Mouse (Mus musculus) 3T3-L1 (cell line): ENCODE data around the gene BC029722.

ENCODE experiments used
- DNase-seq: peaks from one replicate; pipeline ENCODE4 v3.0.0-alpha.2; 2015; ENCODE audit warnings: low read depth, low spot score

Gene BC029722

DNA sequence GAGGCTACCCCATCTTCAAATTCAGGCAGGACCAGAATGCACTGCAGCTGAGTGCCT is at the start of gene BC029722:
Gene BC029722 (minus strand): TSS at position 35 of the 57 bp plus-strand sequence.
- no peak for DNase-seq

DNA sequence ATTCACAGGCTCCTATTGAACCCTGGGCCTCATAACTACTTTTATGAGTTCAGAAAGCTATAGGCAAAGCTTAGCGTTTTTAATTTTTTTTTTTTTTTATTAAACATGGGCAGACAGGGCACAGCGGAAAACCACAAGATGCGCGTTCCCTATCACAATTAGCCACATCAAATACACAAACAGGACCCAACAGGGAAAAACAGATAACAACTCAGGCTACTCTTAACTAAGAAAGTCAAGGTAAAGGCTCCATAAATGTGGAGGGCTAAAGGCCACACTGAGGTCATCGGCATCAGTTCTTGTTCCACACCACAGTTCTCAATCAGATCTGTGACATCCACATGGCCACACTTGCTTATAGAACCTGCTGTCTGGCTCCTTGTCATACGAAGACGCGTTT is 49.1 kb upstream of the BC029722 start:
- DNase-seq: no peak

DNA sequence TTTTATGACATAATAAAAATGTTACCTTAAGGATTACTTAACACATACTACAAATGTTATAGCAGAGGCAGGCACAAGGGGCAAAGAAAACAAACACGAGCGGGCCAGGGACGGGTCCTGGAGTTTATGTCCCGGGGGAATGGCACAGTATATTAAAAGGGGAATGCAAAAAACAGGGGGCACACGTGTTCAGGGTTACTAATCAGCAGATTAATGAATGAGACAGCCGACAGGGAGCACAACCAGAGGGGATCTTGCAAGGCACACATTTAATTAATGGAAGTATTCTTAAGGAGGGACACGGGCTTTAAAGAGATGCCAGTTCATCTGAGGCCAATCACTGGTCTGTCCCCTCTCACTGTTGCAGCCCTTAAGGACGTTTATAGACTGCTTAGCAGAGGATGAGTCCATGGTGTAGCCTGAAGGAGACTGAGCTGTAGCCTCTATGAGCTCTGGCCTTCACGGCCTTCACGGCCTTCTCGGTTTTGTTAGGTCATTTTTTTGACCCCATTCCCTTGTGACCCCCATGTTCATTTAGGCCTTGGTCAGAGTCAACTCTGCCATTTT is 44.2 kb upstream of the BC029722 start:
- DNase-seq: no peak

DNA sequence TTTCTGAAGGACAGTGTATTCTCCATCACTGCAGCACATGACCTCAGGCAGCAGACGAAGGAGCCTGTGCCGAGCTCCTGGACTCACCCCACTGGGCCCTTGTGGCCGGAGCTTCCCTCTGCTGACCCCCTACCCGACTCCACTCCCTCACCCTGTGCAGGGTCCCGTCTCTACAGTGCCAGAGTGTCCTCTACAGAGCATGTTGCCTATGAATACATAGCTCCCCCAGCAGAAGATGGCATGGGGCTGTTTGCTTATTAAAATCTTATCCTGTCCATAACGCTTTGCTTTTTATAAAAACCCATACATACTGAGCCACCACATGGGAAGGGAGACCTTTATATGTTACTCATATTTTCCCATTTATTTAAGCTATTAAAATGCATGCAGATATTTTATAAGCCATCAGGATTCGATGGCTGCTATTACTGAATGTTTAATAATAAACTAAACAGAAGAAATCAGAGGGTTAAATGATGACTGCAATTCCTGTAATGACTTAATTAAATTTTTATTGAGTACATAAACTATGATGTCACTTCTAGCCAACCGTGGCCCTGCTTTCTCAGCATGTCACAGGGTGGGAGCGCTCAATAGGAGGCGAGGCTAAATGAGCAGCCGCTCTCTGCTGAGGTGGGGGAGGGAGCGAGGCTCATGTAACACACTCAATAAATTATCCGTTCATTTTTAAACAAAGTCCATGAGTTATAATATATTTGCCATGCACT is 43.5 kb upstream of the BC029722 start:
- no peak for DNase-seq

DNA sequence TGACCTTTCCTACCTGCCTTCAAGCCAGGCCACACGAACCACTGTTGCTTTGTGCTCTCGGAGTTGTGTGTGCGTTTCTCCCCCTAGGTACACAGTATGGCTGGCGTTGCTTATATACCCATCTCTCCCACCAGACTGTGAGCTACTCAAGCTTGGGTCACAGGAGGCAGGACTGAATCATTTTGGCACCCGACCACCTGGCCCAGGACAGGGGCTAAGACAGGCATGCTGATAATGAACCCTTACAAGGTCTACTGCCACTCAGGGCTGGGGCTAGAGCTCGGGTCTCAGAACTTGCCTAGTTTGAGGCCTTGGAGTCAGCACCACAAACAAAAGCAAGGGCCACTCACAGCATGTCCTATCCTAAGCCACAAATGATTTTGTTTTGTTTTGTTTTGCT is 42.4 kb upstream of the BC029722 start:
- no peak for DNase-seq

DNA sequence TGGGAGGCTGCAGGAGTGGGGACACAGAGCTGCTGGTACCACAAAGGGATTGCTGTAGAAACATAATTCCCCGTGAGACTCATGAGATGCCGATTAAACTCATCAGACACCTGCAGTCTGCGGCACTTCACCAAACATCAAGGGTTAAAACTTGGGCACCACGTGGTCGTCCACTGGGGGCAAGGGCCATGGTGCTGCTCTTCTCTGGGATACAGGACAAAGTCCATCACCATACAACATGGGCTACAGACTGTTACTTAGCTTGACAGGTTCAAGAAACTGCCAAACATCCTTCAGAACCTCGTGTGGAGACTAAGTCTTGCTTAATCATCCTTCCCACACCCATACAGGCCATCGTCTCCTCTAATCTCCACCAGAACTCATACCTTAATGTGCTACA is 40.9 kb upstream of the BC029722 start:
- no peak for DNase-seq

DNA sequence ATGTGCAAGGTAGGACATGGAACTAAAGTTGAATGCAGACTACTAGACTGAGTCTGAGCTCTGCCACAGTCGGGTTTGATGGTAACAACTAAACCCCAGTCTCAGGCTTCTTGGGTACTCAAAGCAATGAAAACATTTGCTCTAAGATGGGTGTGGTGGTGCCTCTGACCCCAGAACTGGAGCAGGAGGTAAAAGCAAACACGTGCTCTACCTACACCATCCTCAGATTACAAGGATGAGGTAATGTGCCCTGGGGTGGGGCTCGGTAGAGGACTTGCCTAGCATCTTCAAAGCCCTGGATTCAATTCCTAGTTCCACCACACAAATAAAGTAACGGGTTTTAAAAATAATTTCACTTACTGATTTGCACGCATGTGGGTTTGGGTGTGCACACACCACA is 33.3 kb upstream of the BC029722 start:
- DNase-seq: no peak

DNA sequence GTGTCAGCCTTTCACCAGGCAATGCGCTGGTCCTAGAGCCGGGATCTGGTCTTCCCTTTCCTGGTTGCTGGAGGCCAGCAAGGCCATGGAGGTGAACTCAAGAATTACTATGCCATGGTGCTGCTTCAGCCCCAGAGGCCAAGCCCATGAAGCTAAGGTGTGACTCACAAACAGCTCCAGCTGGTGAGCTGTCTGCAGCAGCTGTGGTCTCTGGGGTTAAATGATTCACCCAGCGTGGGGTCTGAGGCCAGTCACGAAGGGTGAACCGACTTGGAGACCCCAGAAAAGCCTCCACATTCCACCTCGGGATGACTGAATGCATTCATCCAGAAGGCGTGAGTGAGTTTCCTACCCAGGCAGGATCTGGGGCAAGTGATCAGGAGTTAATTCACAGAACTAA is 30.9 kb upstream of the BC029722 start:
- peak; percentile 80 for DNase-seq

DNA sequence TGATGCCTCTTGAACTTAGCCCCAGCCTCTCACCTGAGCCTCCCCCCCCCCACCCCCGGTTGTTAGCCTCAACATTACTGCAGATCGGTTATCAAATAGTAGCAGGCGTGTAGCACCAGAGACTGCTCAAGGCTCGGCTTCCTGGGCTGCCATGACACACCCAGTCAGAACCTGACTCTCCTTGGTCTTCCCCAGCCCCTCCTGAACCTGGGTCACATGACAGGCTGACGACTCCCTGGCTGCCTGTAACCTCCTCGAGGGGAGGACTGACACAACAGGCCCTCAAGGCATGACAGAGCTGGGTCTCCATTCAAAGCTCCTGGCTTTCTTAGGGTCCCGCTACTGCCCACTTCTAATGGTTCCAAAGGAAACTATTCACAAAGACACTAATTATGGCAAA is 30.2 kb upstream of the BC029722 start:
- DNase-seq: no peak

DNA sequence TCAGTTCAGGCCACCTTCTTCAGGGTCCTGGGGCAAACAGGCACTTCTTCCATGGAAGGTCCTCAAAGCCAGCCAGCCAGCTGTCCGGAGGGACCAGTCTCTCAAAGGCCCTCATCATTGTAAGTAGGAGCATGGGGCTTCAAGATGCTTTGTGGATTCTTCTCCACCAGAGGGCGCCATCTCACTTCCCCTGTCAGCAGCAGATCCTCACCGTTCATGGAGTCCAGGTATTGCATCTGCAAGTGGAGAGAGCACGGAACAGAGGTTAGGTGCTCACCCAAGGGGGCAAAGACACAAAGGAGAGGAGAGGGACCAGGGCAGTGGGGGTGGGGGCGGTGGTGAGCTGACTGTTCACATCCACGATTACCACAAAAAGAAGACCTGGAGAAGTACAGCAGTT is 29.1 kb upstream of the BC029722 start:
- DNase-seq: peak; percentile 90

DNA sequence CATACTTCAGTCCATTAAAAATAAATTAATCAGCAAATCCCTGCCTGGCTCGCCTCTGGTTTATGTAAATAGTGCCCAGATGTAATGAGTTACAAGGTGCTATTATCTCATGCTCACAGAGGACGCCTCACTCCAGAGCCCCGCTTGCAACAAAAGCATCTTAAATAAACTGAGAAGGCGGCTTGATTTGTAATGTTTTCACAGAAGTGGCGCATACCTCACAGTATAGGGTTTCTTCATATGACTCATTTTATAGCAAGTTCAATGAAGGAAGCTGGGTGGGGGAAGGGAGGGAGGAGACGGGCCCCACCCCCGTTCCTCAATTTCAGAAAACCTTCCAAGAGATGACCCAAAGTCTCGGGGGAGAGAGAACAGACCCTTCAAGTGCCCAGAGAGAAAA is 27.7 kb upstream of the BC029722 start:
- DNase-seq: peak; percentile 20

DNA sequence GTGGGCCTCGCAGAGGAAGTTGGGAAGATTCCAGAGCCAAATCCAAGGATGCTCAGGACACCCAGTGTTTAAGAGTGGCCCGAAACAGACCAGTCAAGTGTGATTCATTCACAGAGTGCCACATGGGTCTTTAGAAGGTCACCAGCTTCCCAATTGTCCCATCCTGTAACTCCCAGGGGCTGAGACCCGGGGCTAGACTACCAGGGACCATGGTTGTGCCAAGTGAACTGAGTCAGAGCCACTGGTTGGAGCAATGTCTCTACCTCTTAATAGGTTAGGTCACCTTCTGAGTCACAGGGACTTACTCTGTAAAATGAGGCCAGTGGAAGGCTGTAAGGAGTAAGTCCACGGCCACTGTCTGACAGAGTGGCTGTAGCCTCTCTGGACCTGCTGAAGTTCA is 19.7 kb upstream of the BC029722 start:
- DNase-seq: no peak

DNA sequence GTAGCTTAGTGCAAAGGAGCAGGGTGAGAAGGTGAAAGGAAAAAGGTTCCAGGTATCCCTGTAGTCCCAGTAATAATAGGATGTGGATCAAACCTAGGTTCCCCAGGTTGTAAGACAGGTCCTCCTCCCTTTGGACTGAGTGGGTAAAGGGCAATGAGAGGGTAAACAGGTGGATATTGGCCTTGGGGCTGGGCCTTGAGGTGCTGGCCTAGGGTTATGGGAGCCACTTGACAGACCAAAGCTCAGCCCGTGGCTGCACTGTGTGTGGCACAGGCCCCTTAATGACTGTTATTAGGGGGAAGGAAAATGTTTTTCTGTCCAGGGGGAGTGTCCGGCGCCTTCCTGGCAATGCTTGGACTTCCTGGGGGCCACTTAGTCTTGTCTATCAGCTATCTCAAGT is 18.7 kb upstream of the BC029722 start:
- DNase-seq: no peak

DNA sequence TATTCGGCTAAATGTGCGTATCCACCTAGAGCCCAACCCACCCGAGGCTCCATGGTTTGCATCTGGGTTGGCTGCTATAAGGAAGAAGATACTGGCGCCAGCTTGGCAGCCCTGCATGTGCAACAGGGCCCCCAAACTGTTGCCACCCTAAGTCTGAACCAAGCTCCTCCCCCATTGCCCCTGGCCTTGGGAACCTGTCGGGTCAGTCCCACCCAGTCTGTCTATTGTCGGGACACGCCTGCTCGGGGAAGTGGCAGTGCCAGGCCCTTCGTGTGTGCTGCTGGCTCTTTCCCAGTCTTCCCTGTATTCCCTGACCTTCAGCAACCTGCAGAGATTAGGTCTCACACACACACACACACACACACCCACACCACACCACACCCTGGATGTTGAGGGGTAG is 15.5 kb upstream of the BC029722 start, which contains the start of gene Fam83c:
Gene Fam83c (minus strand): TSS at position 123 of the 400 bp plus-strand sequence.
- no peak for DNase-seq

DNA sequence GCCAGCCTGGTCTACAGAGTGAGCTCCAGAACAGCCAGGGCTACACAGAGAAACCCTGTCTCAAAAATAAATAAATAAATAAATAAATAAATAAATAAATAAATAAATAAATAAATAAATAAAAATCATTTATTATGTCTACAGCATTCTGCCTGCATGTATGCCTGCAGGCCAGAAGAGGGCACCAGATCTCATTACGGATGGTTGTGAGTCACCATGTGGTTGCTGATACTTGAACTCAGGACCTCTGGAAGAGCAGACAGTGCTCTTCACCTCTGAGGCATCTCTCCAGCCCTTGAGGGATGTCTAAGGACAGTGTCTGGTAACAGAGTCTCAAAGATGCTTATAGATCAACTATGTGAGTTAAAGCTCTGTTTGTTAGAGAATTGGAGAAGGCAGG is 12.9 kb upstream of the BC029722 start:
- DNase-seq: peak; percentile 37

DNA sequence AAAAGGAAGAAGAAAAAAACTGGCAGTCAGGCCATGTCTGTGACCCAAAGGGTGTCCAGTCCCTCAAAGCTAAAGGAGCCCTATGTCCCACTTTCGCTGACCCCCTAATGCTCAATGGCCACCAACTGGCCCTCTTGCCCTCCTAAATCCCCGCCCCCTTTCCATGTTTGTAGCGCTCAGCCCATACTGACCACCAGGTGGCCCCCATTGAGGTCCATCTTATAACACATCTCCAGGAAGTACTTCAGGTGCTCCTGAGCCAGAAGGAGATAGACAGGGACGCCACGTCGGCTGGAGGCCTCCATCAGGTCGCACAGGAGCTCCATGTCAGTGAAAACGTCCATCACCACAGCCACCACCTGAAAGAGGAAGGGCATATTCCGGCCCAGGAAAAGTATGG is 12.1 kb upstream of the BC029722 start:
- peak; percentile 75 for DNase-seq

DNA sequence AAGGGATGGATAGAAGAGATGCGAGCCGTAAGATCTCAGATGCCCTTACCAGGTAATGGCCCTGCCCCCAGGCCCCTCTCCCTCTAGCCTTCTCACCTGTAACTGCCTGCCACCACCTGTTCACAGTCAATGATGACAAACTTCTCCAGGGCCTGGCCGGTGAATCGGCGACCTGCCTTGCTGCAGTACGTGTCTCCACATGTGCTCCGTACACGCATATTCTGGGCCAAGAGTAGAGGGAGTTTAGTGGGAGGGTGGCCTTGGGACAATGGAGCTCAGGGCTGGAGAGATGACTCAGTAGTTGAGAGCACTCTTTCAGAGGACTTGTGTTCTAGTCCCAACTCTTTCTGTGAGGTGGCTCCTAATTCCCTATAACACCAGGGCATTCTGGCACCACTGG is 11.6 kb upstream of the BC029722 start:
- no peak for DNase-seq

DNA sequence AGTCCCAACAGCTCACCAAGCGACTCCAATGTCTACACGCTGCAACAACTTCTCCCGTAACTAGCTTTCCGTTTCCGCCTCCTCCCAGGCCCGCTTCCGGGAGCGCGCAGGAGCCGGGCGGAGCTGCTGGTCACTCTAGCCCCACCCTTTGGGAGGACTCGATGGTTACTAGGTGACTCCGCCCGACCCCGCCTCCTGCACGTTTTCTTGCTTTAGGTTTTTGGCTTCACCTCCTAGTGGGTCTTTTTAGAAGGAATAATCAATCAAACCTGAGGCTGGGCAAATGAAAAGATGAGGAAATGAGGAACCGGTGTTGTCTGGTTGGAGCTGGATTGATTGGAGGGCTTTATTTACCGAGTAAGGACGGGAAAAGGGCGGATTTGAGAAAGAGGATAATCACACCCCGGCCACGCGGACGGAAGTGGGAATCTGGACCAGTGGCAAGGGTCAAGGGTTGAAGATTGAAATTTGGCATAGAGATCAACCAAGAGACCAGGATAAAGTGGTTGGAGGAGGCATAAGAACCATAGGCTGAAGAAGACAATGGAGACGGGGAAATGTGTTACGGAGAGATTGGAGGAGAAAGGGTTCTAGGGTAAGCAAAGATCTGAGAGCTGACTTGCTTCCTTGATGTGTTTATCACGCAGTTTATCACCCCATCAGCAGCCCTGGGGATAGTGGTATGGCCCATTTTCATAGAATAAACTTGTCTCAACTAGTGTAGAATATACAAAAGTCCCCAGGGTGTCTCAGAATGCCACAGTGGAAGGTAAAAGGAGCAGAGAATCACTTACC is 7.6 kb upstream of the BC029722 start, which contains the start of gene Eif6:
Gene Eif6 (minus strand): TSS at position 296 of the 795 bp plus-strand sequence.
- DNase-seq: peak; percentile 96

DNA sequence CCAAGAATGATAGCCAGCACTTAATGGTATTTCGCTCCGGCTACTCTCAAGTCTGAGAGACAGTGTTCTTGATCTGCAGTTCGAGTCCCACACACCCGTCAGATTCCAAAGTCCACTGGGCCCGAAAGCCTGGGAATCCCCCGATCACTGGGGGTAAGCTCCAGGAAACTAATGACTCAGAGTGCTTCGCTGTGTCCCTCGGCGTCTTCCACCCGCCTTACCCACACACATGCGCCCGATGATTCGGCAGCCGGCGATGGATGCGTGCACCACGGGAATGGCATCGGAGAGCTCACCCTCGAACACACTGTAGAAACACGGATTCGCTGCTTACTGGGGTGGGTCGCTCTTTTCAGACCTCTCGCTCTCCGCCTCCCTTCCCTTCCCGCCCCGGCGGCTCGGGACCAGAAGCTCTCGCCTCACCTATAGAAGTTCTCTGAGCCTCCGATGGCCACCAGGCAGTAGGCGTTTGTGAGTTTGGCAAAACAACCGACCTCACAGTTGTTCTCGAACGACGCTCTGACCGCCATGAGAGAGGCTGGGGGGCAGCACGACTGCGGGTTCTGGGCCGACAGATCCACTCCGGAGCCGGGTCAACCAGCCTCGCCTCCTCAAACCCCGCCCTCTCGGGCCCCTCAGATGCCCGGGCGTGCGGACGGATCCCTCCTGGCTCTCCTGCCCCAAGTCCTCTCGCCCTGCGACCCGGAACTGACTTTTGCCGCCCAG is 6.8 kb upstream of the BC029722 start:
- peak; percentile 72 for DNase-seq

DNA sequence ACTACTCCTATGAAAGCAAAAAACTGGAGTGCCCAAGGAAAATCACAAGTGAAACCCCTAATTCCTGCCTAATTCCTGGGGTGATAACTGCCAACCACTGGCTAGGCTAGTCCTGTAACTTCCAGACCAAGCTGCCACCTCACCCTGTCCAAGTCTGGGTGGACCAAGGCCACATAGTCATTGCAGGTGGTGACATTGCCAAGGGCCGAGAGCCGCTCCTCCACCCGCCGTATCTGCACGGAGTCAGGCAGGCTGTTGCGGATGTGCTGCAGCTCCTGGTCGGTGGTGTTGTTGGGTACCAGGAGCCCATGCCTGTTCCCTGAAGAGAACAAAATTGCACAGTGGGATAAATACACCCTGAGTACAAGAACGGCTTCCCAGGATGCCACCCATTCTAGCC is 4.5 kb upstream of the BC029722 start:
- DNase-seq: no peak

DNA sequence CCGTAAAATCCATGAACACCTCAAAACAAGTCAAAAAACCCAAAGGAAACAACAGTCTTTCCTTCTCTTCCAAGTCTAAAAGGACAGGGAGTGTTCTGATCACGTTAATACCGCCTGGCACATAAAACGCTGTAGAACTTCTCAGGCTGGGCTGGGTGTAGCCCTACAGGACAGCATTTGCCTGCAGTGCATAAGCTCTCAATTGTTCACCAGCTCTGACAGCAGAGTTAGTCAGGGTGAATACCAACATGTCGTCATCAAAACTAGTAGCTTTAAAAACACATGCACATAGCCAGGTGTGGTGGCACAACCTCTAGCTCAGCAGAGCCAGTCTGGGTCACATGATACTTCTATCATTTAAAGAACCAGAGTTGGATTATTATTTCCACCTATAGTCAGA is 1.6 kb upstream of the BC029722 start:
- peak; percentile 60 for DNase-seq

DNA sequence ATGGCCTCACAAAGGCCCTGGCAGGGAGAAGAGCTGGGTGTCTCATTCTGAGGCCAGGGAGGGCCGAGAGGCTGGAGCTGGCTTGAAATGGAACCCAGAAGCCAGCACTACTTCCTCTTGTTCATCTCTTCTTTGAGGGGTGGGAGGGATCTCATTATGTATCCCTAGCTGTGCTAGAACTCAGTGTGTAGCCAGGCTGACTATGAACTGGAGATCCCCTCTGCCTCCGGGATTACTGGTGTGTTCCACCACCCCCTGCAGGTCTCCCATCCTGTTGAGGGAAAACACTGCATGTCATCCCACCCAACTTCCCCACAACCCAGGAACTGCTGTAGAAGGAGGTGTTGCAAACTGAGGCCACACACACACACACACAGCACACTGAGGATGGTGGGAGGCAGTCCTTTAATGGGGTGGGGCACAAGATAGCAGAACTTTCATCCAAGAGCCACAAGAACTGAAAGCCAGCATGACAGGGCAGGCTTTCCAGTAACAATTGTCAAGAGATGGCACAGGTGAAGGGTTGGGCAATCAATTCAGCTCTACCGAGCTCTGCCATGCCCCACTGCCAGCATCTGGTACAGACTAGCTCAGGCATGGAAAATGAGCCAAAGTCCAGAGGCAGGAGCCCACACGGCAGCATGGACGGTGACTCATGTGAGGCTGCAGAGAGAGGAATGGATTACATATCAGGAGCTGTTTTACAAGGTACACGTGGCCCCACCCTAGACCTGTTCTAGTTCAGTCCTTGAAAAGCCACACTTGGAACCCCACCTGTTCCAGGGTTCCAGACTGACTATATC is 424 bp upstream of the BC029722 start:
- peak; percentile 87 for DNase-seq
